Mouse (Mus musculus) 416B (cell line): ENCODE measurements around the gene Cdpf1.
A peak's percentile ranks its signal among the peaks of the same experiment; 100 is the strongest.

Experiments
- DNase-seq: peaks from one replicate; pipeline ENCODE4 v3.0.0; 2011; ENCODE audit warnings: low read depth

Cdpf1 gene

DNA sequence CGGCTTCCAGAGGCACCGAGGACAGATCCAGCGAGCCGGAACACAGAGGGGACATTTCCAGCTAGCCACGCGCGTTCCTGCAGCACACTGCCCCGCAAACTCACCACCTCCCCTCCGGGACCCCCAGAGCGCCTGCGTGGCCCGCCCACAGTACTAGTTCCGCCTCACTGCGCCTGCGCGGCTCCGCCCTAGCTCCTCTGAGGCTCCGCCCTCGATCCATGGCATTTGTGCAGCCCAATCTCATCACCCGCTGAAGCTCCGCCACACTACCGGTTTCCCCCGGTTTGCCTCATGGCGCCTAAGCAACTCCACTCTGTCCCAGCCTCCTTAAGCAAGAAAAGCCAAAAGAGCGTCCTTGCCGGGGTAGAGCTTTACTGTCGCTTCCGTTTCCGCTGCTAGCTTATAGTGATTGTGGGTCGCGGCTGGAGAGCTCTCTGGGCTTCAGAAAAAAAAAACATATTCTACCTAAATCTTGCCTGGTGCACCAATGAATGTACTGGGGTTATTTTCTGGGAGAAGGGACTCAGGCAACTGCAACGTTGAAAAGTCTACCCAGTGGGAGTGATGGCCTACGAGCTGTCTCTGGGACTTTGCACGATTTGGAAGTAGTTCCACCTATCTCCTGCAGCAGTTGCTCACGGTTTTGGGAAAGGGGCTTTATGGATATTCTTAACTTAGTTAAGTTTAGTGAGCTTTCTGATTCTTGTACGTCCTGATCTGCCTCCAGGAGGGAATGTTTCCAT lies at the start of gene Cdpf1:
Gene Cdpf1 (minus strand): TSS at position 163 of the 743 bp plus-strand sequence.
- peak; percentile 96 for DNase-seq

- peak; percentile 98 for DNase-seq
Observed at GRCm38 (mm10) chr15:85859490-85860031, 48.1 kb upstream of the Cdpf1 start, which contains the start of gene Gtse1. Gene Gtse1 (plus strand): TSS chr15:85859745.

DNA sequence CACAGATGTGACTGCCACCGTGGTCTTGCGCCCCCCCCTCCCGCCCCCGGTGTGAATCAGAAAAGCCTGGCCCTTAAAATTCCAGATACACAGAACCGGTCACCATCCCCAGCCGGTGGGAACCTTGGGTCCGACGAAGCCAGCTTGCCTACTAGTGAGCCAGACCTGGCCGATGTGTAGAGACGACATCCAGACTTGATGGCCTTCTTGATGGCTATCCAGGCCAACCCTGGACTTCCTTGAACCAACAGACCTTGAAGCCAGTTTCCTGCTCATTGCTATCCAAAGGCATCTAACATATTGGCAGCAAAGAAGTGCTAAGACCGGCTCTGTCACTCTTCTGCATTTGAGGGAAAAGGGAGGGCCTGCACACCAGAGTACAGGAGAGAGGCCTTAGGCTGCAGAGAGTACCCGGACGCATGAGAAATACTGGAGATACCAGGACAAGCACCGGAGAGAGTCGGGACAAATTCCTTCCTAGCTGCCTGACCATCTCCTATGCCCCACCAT lies 47.5 kb upstream of the Cdpf1 start:
- DNase-seq, result no peak

DNA sequence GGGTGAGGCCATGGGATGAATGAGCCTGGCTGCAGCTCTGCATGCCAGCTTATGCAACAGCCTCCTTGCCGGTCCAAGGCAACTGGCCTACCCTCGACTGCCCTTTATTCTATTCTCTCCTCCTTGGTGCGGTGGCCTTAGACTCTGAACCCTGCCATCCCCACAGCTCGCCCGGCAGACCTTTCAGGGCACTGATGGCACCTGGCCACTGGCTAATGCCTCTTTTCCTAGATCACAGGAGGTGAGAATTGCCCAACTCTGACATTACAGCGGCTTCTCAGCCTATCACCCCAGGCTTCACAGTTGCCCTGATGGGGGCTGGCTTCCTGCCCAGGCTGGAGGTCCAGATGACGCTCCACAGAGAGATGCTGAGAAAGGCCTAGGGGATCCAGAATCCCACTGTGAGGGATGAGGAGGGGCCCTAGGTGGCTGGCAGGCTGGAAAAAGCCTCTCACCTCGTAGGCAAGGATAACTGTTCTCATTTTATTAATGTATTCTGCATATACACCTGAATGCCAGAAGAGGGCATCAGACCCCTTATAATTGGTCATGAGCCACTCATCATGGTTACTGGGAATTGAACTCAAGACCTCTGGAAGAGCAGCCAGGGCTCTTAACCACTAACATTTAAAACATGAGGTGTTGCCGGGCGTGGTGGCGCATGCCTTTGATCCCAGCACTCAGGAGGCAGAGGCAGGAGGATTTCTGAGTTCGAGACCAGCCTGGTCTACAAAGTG lies 40.3 kb upstream of the Cdpf1 start:
- peak; percentile 62 for DNase-seq

- DNase-seq, result no peak
Observed at GRCm38 (mm10) chr15:85845071-85845470, 33.6 kb upstream of the Cdpf1 start.

- no peak for DNase-seq
Observed at GRCm38 (mm10) chr15:85841796-85842360, 30.4 kb upstream of the Cdpf1 start.

GRCm38 (mm10) chr15:85840983-85841382 lies 29.5 kb upstream of the Cdpf1 start:
- no peak for DNase-seq

DNA sequence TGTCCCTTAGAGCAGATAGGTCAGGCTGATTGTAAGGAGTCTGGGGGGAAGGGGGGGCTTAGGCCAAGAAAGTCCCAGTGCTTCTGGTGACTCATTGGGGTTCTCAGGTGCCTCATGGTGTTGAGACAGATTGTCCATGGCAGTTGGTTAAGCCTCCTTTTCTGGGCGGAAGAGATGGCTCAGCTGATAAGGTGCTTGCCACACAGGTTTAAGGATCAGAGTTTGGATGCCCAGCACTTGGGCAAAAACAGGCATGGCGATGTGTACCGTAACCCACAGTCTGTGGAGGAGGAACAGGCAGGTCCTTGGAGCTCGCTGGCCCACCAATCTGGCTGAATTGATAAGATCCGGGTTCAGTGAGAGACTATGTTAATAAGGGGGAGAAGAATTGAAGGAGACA lies 25.4 kb upstream of the Cdpf1 start:
- DNase-seq, result no peak

- DNase-seq, result peak; percentile 21
Observed at GRCm38 (mm10) chr15:85835335-85835734, 23.8 kb upstream of the Cdpf1 start.

GRCm38 (mm10) chr15:85832599-85832998 lies 21.1 kb upstream of the Cdpf1 start:
- no peak for DNase-seq

- DNase-seq, result no peak
Observed at GRCm38 (mm10) chr15:85831954-85832590, 20.6 kb upstream of the Cdpf1 start, which contains the start of gene Ttc38. Gene Ttc38 (plus strand): TSS chr15:85832306.

DNA sequence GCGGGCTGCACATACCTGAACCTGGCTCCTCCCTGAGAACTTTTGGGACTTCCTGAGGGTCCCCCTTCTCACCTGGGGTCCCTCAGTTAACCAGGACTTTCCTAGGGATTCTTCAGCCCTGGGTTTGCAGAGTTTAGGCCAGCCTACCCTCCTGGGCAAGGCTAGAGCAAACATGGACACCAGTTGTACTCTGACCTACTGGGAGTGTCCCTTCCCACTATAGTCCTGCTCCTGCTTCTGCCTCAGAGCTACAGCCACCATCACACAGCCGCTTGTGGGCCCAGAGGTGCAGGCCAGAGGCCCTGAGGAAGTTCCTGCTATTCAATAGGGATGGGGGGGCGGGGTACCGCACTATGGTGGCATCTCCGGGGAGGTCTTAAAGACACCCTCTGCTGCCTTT lies 18.0 kb upstream of the Cdpf1 start:
- no peak for DNase-seq

DNA sequence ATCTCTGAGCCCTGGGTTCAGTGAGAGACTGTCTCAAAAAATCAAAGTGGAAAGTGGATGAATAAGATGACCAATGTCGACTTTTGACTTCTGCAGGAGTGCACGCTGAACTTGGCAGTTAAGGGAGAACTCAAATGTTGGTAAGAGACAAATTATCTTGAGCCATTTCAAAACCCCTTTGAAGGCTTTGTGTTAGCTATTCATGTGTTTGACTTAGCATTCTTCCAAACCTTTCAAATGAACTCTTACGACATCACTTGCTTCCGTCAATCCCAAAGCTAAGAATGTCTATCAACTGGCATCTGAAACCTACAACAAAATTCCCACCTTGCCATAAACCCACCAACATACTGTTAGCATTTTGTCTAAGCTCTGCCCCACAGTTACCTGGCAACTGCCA lies 16.6 kb upstream of the Cdpf1 start:
- no peak for DNase-seq

DNA sequence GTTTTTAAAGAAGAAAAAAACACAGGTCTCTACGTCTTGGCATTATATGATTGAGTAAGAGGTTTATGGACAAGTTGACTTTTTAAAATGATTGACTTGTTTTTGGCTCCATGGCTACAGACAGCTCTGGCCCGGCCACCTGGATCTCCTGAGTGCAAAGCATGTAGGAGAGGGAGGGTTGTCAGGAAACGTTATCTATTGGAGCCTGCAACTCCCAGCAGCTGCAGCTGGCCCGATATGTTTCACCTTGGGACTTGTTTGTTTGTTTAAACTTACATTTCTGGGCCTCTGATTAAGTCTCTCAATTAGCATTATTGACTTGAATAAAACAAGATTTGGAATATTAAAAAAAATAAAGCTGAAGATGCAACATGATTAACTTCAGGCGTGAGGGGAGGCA lies 15.2 kb upstream of the Cdpf1 start:
- DNase-seq, result no peak

GRCm38 (mm10) chr15:85822011-85822359 lies 10.5 kb upstream of the Cdpf1 start:
- no peak for DNase-seq

DNA sequence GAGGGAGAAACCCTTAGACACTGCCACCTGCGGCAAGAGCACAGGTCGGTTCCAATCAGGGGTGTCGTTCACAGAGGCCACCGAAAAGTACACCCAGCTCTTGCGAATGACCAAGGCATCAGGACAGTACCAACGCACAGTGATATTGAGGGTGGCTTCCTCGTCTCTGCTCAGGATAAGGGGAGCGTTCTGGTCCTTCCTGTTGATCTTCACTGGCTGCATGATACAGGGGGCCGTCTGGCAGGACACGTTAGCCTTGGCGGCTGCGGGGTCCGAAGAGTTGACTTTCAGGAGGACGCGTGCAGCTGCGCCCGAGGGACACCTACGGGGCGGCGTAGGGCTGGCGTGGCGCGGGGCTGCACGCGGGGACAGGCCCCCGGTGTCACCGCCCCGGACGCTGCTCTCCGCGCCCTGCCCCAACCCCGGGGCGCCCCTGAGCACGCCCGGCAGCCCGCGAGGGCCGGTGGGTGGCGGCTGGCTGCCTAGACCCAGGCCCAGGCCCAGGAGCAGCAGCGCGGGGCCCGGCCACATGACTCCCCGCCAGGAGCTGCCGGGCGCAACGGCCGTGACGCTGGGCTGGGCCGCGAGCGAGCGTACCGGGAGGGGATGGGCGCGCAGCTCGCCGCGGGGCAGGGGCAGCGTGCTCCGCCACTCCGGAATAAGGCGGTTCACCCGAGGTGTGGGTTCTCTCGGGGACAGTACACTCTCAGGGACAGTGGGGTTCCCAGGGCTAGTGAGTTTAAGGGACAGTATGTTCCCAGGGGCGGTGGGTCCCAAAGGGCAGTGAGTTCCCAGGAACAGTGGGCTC lies 9.9 kb upstream of the Cdpf1 start, which contains the start of gene Pkdrej:
Gene Pkdrej (minus strand): TSS at position 532 of the 808 bp plus-strand sequence.
- DNase-seq, result no peak

DNA sequence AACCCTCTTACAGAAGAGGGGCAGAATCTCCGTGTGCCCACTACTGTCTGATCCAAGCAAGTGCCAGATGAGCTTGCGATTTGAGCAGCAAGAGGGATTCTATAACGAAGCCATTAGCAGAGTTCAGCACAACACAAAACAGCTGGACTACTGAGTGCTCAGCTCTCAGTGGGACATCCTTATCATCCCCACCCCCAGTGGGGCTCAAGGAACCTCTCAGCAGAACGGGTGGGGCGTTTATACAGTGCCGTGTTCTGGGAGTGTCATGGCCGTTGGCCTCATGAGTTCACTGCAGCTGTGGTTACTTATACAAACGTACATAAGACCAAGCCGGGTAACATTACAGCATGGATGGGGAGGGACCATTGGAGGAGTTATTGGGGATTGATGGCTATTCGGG lies 1.9 kb upstream of the Cdpf1 start:
- no peak for DNase-seq

DNA sequence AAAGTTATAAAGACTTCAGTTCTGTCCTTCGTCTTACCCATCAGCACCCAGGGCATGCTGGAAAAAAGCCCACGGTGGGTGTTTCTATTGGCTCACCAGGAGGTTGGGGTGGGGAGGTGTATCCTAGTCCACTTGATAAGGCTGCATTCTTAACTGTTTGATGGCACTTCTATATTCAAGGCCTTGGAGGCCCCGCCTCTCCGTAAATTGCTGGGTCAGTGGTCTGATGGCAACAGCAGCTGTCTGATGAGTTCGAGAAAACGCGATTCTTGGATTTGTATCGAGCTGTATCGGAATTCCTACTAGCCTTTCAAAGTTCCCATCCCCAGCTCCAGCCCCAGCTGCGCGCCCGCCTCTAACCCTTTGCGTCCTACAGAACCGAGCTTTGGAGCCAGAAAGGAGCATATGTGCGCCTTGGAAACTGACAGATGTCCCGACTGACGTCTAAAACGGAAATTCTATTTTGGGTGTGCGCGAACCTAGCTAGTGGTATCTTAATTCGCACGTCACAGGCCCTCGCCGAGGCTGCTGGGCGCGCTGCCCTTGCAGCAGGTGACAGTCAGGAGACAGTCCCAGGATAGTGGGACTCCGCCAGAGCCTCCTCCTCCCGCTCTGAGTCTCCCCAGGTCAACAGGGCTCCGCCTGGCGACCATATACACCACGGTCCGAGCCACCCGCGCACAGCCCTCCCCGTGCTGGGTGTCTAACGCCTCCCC lies 533 bp downstream of the Cdpf1 start:
- no peak for DNase-seq

- DNase-seq, result peak; percentile 5
Observed at GRCm38 (mm10) chr15:85810462-85810805, 1.1 kb downstream of the Cdpf1 start.

DNA sequence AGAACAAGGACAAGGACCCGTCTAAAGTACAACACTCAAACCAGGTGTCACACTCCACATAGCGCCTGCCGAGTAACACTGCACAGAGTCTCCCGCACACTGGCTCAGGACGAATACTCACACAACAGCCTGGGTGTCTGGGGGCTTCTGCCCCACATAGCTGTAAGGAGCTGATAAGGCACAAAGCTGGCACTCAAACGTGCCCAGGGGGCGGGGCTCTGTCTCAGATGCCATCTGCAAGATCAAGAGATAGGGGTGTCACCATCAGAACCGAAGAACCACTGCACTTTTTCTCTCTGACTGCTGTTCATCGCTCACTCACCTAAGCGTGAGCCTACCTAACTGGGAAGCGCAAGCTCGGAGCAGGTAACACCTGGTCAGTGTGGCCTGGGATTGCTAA lies 2.4 kb downstream of the Cdpf1 start:
- no peak for DNase-seq

DNA sequence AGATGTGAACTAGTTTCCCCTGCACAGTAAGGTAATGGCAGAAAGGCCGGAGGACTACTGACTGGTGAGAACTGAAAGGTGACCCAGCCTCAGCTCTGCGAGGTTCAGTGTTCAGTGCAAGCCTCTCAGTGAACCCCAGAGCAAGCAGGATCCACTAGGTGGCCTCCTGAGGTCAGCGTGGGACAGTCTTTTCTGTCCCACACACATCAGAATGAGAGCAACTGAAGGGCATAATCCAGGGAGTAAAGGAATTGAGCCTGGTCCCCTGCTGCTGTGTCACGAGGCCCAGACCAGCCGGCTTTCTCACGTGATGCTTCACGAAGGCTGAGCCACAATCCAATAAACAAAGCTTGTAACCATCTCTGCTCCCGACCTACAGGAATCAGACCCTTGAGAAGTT lies 3.1 kb downstream of the Cdpf1 start:
- no peak for DNase-seq
